Mouse (Mus musculus): ENCODE measurements around the gene Saysd1. TPM values are rescaled to one million over a fixed set of nuclear protein-coding genes. Genes with fewer than 3 reads are reported as not detected.

Saysd1 gene
- total and polyA plus RNA-seq, 3 experiments: 2.6 to 5.0 (median 2.8) TPM

GRCm38 (mm10) chr14:20127406-20128087, 10.8 kb downstream of the Saysd1 start:
- WGBS: 63% methylated on average over 15 of the region's 15 CpGs
- Histone ChIP-seq H3K27ac (no peak overlapping the region), H3K4me1 (ENCODE audit: control insufficient read depth, insufficient read depth, low read length) (no peaks in the 10 kb centered on the region), H3K9ac (ENCODE audit: low read depth, low read length) (no peak overlapping the region), H3K4me3 (no peak overlapping the region), H3K36me3 (ENCODE audit: control insufficient read depth, insufficient read depth, low read length) (no peaks in the 10 kb centered on the region), H3K27me3 (ENCODE audit: control insufficient read depth, insufficient read depth, low read length) (no peaks in the 10 kb centered on the region), H3K79me2 (replicated peaks; ENCODE audit: control insufficient read depth, insufficient read depth, low read length) (no peaks in the 10 kb centered on the region)
- intact Hi-C loops (cut with DNase I): no loop called here
- no peak for DNase-seq
- TF ChIP-seq POLR2A (IDR thresholded peaks at IDR 0.05; ENCODE audit: insufficient read depth, low read depth, low read length) (no peak), EP300 (IDR thresholded peaks at IDR 0.05; ENCODE audit: insufficient read depth, low read depth, low read length) (no peak), CTCF (IDR thresholded peaks at IDR 0.05) (no peak)

- intact Hi-C loops (cut with DNase I): no loop called here
- TF ChIP-seq EP300 (IDR thresholded peaks at IDR 0.05; ENCODE audit: insufficient read depth, low read depth, low read length): no peak
- no peak for TF ChIP-seq CTCF (IDR thresholded peaks at IDR 0.05)
- no peak for TF ChIP-seq POLR2A (IDR thresholded peaks at IDR 0.05; ENCODE audit: insufficient read depth, low read depth, low read length)
- H3K9ac ChIP-seq (ENCODE audit: low read depth, low read length): no peak overlapping the region
These were observed 17.5 kb downstream of the Saysd1 start for GRCm38 (mm10) chr14:20120868-20121267.

GRCm38 (mm10) chr14:20120012-20120411, 18.3 kb downstream of the Saysd1 start:
- TF ChIP-seq EP300 (IDR thresholded peaks at IDR 0.05; ENCODE audit: insufficient read depth, low read depth, low read length) (no peak), POLR2A (IDR thresholded peaks at IDR 0.05; ENCODE audit: insufficient read depth, low read depth, low read length) (no peak), CTCF (IDR thresholded peaks at IDR 0.05) (no peak)
- Histone ChIP-seq H3K27ac (no peak overlapping the region), H3K27me3 (ENCODE audit: control insufficient read depth, insufficient read depth, low read length) (no peaks in the 10 kb centered on the region), H3K9ac (ENCODE audit: low read depth, low read length) (no peak overlapping the region), H3K4me3 (no peak overlapping the region), H3K36me3 (ENCODE audit: control insufficient read depth, insufficient read depth, low read length) (no peaks in the 10 kb centered on the region), H3K4me1 (ENCODE audit: control insufficient read depth, insufficient read depth, low read length) (no peaks in the 10 kb centered on the region), H3K79me2 (replicated peaks; ENCODE audit: control insufficient read depth, insufficient read depth, low read length) (no peaks in the 10 kb centered on the region)
- intact Hi-C loops (cut with DNase I): no loop called here
- DNase-seq: no peak
- 90% methylated on average over 11 of the region's 11 CpGs for WGBS

More at GRCm38 (mm10) chr14:20120868-20121267, 17.5 kb downstream of the Saysd1 start:
- WGBS: 59% methylated on average over 5 of the region's 5 CpGs
- Histone ChIP-seq H3K27me3 (ENCODE audit: control insufficient read depth, insufficient read depth, low read length) (no peaks in the 10 kb centered on the region), H3K4me1 (ENCODE audit: control insufficient read depth, insufficient read depth, low read length) (no peaks in the 10 kb centered on the region), H3K27ac (no peak overlapping the region), H3K79me2 (replicated peaks; ENCODE audit: control insufficient read depth, insufficient read depth, low read length) (no peaks in the 10 kb centered on the region), H3K36me3 (ENCODE audit: control insufficient read depth, insufficient read depth, low read length) (no peaks in the 10 kb centered on the region), H3K4me3 (no peak overlapping the region)
- DNase-seq: peak in 1 of 2 experiments; percentile 27

- no peaks in the 10 kb centered on the region for H3K79me2 ChIP-seq (replicated peaks; ENCODE audit: control insufficient read depth, insufficient read depth, low read length)
- no peaks in the 10 kb centered on the region for H3K4me1 ChIP-seq (ENCODE audit: control insufficient read depth, insufficient read depth, low read length)
- intact Hi-C loops (cut with DNase I): no loop called here
- no peaks in the 10 kb centered on the region for H3K36me3 ChIP-seq (ENCODE audit: control insufficient read depth, insufficient read depth, low read length)
- no peak overlapping the region for H3K9ac ChIP-seq (ENCODE audit: low read depth, low read length)
- DNase-seq: peak in 1 of 2 experiments; percentile 14
- H3K27ac ChIP-seq: no peak overlapping the region
- no peak for TF ChIP-seq POLR2A (IDR thresholded peaks at IDR 0.05; ENCODE audit: insufficient read depth, low read depth, low read length)
- no peak for TF ChIP-seq EP300 (IDR thresholded peaks at IDR 0.05; ENCODE audit: insufficient read depth, low read depth, low read length)
- TF ChIP-seq CTCF (IDR thresholded peaks at IDR 0.05): no peak
- no peak overlapping the region for H3K4me3 ChIP-seq
- WGBS: 37% methylated on average over 9 of the region's 9 CpGs
- H3K27me3 ChIP-seq (ENCODE audit: control insufficient read depth, insufficient read depth, low read length): no peaks in the 10 kb centered on the region
These were observed 22.2 kb downstream of the Saysd1 start for GRCm38 (mm10) chr14:20116149-20116605.

GRCm38 (mm10) chr14:20114951-20115350, 23.4 kb downstream of the Saysd1 start:
- Histone ChIP-seq H3K36me3 (ENCODE audit: control insufficient read depth, insufficient read depth, low read length) (no peaks in the 10 kb centered on the region), H3K9ac (ENCODE audit: low read depth, low read length) (no peak overlapping the region), H3K4me3 (no peak overlapping the region), H3K27me3 (ENCODE audit: control insufficient read depth, insufficient read depth, low read length) (no peaks in the 10 kb centered on the region), H3K4me1 (ENCODE audit: control insufficient read depth, insufficient read depth, low read length) (no peaks in the 10 kb centered on the region), H3K79me2 (replicated peaks; ENCODE audit: control insufficient read depth, insufficient read depth, low read length) (no peaks in the 10 kb centered on the region), H3K27ac (no peak overlapping the region)
- intact Hi-C loops (cut with DNase I): loop anchor here (1.0 kb wide), 1 partner anchor 143 kb away; no protein-coding TSS in a partner anchor
- TF ChIP-seq POLR2A (IDR thresholded peaks at IDR 0.05; ENCODE audit: insufficient read depth, low read depth, low read length) (no peak), EP300 (IDR thresholded peaks at IDR 0.05; ENCODE audit: insufficient read depth, low read depth, low read length) (no peak), CTCF (IDR thresholded peaks at IDR 0.05) (no peak)
- 90% methylated on average over 6 of the region's 6 CpGs for WGBS
- DNase-seq: no peak

- intact Hi-C loops (cut with DNase I): loop anchor here (1.0 kb wide), 1 partner anchor 144 kb away; no protein-coding TSS in a partner anchor
- Histone ChIP-seq H3K36me3 (ENCODE audit: control insufficient read depth, insufficient read depth, low read length) (no peaks in the 10 kb centered on the region), H3K9ac (ENCODE audit: low read depth, low read length) (no peak overlapping the region), H3K4me3 (no peak overlapping the region), H3K4me1 (ENCODE audit: control insufficient read depth, insufficient read depth, low read length) (no peaks in the 10 kb centered on the region), H3K27ac (no peak overlapping the region), H3K27me3 (ENCODE audit: control insufficient read depth, insufficient read depth, low read length) (no peaks in the 10 kb centered on the region), H3K79me2 (replicated peaks; ENCODE audit: control insufficient read depth, insufficient read depth, low read length) (no peaks in the 10 kb centered on the region)
- DNase-seq: peak; percentile 73 to 86
- TF ChIP-seq POLR2A (IDR thresholded peaks at IDR 0.05; ENCODE audit: insufficient read depth, low read depth, low read length): no peak
- no peak for TF ChIP-seq EP300 (IDR thresholded peaks at IDR 0.05; ENCODE audit: insufficient read depth, low read depth, low read length)
- no peak; the same call in 1 of the 2 replicates for TF ChIP-seq CTCF (IDR thresholded peaks at IDR 0.05)
- 4% methylated on average over 6 of the region's 6 CpGs for WGBS
These were observed 24.4 kb downstream of the Saysd1 start for GRCm38 (mm10) chr14:20113964-20114363.
